Comparison of ENCODE assay signal across 29 mouse cellular contexts in the genomic region with DNA sequence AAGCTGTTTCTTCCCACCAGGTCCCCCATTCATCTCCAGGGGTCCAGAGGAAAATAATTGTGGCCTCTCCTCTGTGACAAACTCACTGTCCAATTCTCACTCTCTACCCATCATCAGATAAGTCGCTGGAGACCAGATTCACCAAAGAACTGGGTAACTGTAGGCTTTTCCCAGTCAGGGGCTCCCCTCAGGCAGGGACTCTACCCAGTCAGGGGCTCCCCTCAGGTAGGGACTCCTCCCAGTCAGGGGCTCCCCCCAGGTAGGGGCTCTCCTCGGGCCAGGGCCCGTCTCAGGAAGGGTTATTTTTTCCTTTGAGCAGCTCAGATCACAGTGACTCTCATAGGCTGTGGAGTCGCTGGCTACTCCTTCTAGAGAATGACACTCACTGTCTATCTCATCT. TPM values are rescaled to one million over a fixed set of nuclear protein-coding genes. Genes with fewer than 3 reads are reported as not detected.
"Had no signal": no experiment of that assay in that cellular context is flagged by ENCODE, and none has a peak within 500 bp of the region (broad histone marks: within the 10 kb centered on the region; RNA-seq: fewer than 3 reads in every experiment).

No protein-coding gene starts in this region.

- H3K4me1 ChIP-seq: embryonic facial prominence, embryonic 10.5 days; embryonic facial prominence, embryonic 12.5 days; embryonic facial prominence, embryonic 15.5 days; forebrain, embryonic 10.5 days; forebrain, embryonic 12.5 days; forebrain, embryonic 13.5 days; forebrain, embryonic 15.5 days had no signal

- H3K9me3 ChIP-seq: embryonic facial prominence, embryonic 10.5 days; embryonic facial prominence, embryonic 12.5 days; embryonic facial prominence, embryonic 13.5 days; embryonic facial prominence, embryonic 15.5 days; forebrain, embryonic 10.5 days; forebrain, embryonic 12.5 days; forebrain, embryonic 13.5 days; forebrain, embryonic 15.5 days had no signal

- H3K9ac ChIP-seq: embryonic facial prominence, embryonic 12.5 days; embryonic facial prominence, embryonic 13.5 days; embryonic facial prominence, embryonic 15.5 days; forebrain, embryonic 12.5 days; forebrain, embryonic 13.5 days; forebrain, embryonic 15.5 days; forebrain, postnatal 0 days had no signal

- DNase-seq: cerebellum, adult 2 months; cerebellum, adult 8-10 months; cerebellum, adult 9-10 months; cerebellum, adult 9-11 months; cerebellum, postnatal 10 days; cerebellum, postnatal 14 days; cerebellum, postnatal 25 days; cerebellum, postnatal 36 days; embryo, embryonic 11 days; forebrain, postnatal 0 days; gastrocnemius, adult 2 months; gastrocnemius, postnatal 10 days; gastrocnemius, postnatal 14 days; gastrocnemius, postnatal 25 days; gastrocnemius, postnatal 36 days; heart, adult 2 months had no signal

- H3K27ac ChIP-seq: embryonic facial prominence, embryonic 10.5 days; embryonic facial prominence, embryonic 12.5 days; embryonic facial prominence, embryonic 13.5 days; embryonic facial prominence, embryonic 15.5 days; forebrain, embryonic 10.5 days; forebrain, embryonic 12.5 days; forebrain, embryonic 13.5 days; forebrain, embryonic 15.5 days; gastrocnemius, adult 2 months; heart, adult 2 months had no signal

- H3K27me3 ChIP-seq: embryonic facial prominence, embryonic 12.5 days; embryonic facial prominence, embryonic 13.5 days; embryonic facial prominence, embryonic 15.5 days; forebrain, embryonic 12.5 days; forebrain, embryonic 13.5 days; forebrain, embryonic 15.5 days had no signal

- H3K4me2 ChIP-seq: embryonic facial prominence, embryonic 12.5 days; embryonic facial prominence, embryonic 13.5 days; embryonic facial prominence, embryonic 15.5 days; forebrain, embryonic 12.5 days; forebrain, embryonic 13.5 days; forebrain, embryonic 15.5 days had no signal

- ATAC-seq: forebrain, embryonic 13.5 days; forebrain, embryonic 14.5 days; forebrain, embryonic 15.5 days; forebrain, embryonic 16.5 days; forebrain, postnatal 0 days had no signal

- H3K4me3 ChIP-seq: embryonic facial prominence, embryonic 10.5 days; embryonic facial prominence, embryonic 12.5 days; embryonic facial prominence, embryonic 13.5 days; embryonic facial prominence, embryonic 15.5 days; erythroblast, embryonic 14.5 days; forebrain, embryonic 10.5 days; forebrain, embryonic 12.5 days; forebrain, embryonic 13.5 days; forebrain, embryonic 15.5 days; gastrocnemius, adult 2 months; heart, adult 2 months had no signal

- H3K36me3 ChIP-seq: embryonic facial prominence, embryonic 10.5 days; embryonic facial prominence, embryonic 12.5 days; embryonic facial prominence, embryonic 13.5 days; embryonic facial prominence, embryonic 15.5 days; forebrain, embryonic 10.5 days; forebrain, embryonic 12.5 days; forebrain, embryonic 15.5 days had no signal

RNA-seq across cellular contexts. Expression of gene Il12a, which starts 9.6 kb away (rescaled TPM):
- total RNA-seq: forebrain, postnatal 0 days had no signal
- polyA plus RNA-seq: embryonic facial prominence, embryonic 10.5 days; embryonic facial prominence, embryonic 11.5 days; erythroblast, embryonic 14.5 days; forebrain, postnatal 0 days; gonadal fat pad, adult 2 months had no signal
